8 mouse cellular contexts compared by ENCODE assay signal in genomic region chr7:98656531-98657221, GRCm38 (mm10). TPM values are rescaled to one million over a fixed set of nuclear protein-coding genes. Genes with fewer than 3 reads are reported as not detected.
DNase-seq lines count a peak whose midpoint lies in the region; ATAC-seq and TF ChIP-seq lines count a peak whose summit lies in the region.

Gene Emsy (minus strand): TSS chr7:98656783.

- peak; percentile 93 for ATAC-seq in erythroid progenitor cell, adult 5-6 weeks (replicated peaks; ENCODE audit: low FRiP score, poor library complexity, severe bottlenecking)
- peak; percentile 94 for ATAC-seq in heart, embryonic 12.5 days (ENCODE audit: insufficient number of reproducible peaks, low FRiP score)
- peak; percentile 95 for ATAC-seq in kidney, postnatal 0 days (replicated peaks; ENCODE audit: low FRiP score, low read depth)
- ATAC-seq in liver, embryonic 11.5 days (replicated peaks; ENCODE audit: low FRiP score) = peak; percentile 91
- peak; percentile 96 for ATAC-seq in stomach, embryonic 14.5 days (ENCODE audit: insufficient number of reproducible peaks, insufficient read depth, low FRiP score, low read depth)

- peak within 1 kb of the TSS; percentile 96 for H3K4me3 ChIP-seq in heart, embryonic 12.5 days
- H3K4me3 ChIP-seq in kidney, postnatal 0 days (replicated peaks; ENCODE audit: low read depth, low read length) = peak within 1 kb of the TSS; percentile 96
- peak within 1 kb of the TSS; percentile 99 for H3K4me3 ChIP-seq in liver, embryonic 11.5 days (ENCODE audit: low read depth, low read length)
- peak within 1 kb of the TSS; percentile 79 for H3K4me3 ChIP-seq in stomach, embryonic 14.5 days (ENCODE audit: low read depth, low read length)

- H3K4me2 ChIP-seq in heart, embryonic 12.5 days = peak within 1 kb of the TSS; percentile 74
- peak within 1 kb of the TSS; percentile 81 for H3K4me2 ChIP-seq in kidney, postnatal 0 days (ENCODE audit: low read length)
- H3K4me2 ChIP-seq in liver, embryonic 11.5 days = peak within 1 kb of the TSS; percentile 73
- H3K4me2 ChIP-seq in stomach, embryonic 14.5 days (replicated peaks; ENCODE audit: low read depth, low read length) = peak within 1 kb of the TSS; percentile 82

- WGBS in heart, embryonic 12.5 days = under 1% methylated on average over 42 of the region's 42 CpGs
- under 1% methylated on average over 42 of the region's 42 CpGs for WGBS in kidney, postnatal 0 days
- under 1% methylated on average over 42 of the region's 42 CpGs for WGBS in liver, embryonic 11.5 days
- under 1% methylated on average over 42 of the region's 42 CpGs for WGBS in stomach, embryonic 14.5 days

- peak within 1 kb of the TSS; percentile 98 for H3K27ac ChIP-seq in heart, embryonic 12.5 days (ENCODE audit: poor library complexity, severe bottlenecking)
- peak within 1 kb of the TSS; percentile 95 for H3K27ac ChIP-seq in kidney, postnatal 0 days
- peak within 1 kb of the TSS; percentile 91 for H3K27ac ChIP-seq in liver, embryonic 11.5 days (ENCODE audit: low read depth, low read length)
- H3K27ac ChIP-seq in stomach, embryonic 14.5 days (ENCODE audit: low read length) = peak within 1 kb of the TSS; percentile 93

- H3K9ac ChIP-seq in heart, embryonic 12.5 days = peak within 1 kb of the TSS; percentile 96
- peak within 1 kb of the TSS; percentile 90 for H3K9ac ChIP-seq in kidney, postnatal 0 days (ENCODE audit: low read depth, low read length)
- H3K9ac ChIP-seq in liver, embryonic 11.5 days (ENCODE audit: low read depth, low read length) = peak within 1 kb of the TSS; percentile 89
- peak within 1 kb of the TSS; percentile 72 for H3K9ac ChIP-seq in stomach, embryonic 14.5 days (replicated peaks; ENCODE audit: low read depth, low read length)

- DNase-seq in CD4-positive helper T cell, adult 2 months (ENCODE audit: low read depth, low spot score) = peak; percentile 97
- peak; percentile 99 for DNase-seq in brain, embryonic 18.5 days (ENCODE audit: low read depth, low spot score)
- peak; percentile 100 for DNase-seq in kidney, postnatal 0 days (ENCODE audit: low spot score)
- peak; percentile 93 for DNase-seq in liver, embryonic 11.5 days (ENCODE audit: low spot score)
- peak; percentile 96 for DNase-seq in naive thymus-derived CD4-positive, alpha-beta T cell, adult 2 months (ENCODE audit: low read depth)

- H3K4me1 ChIP-seq in heart, embryonic 12.5 days (replicated peaks) = peaks cover 7% of the 10 kb centered on the region
- H3K4me1 ChIP-seq in kidney, postnatal 0 days (replicated peaks; ENCODE audit: insufficient read depth, low read length) = peaks cover 5% of the 10 kb centered on the region
- H3K4me1 ChIP-seq in liver, embryonic 11.5 days (replicated peaks; ENCODE audit: control insufficient read depth, insufficient read depth, low read length) = peaks cover 8% of the 10 kb centered on the region
- peaks cover 20% of the 10 kb centered on the region for H3K4me1 ChIP-seq in stomach, embryonic 14.5 days (ENCODE audit: control insufficient read depth, insufficient read depth, low read length)

- 0 out of 2 replicates have a peak, but pooled peaks have one; percentile 3 for TF ChIP-seq CTCF in kidney, postnatal 0 days (IDR thresholded peaks at IDR 0.05; ENCODE audit: low read depth)

- H3K36me3 ChIP-seq in heart, embryonic 12.5 days = peaks cover 18% of the 10 kb centered on the region
- H3K36me3 ChIP-seq in kidney, postnatal 0 days (ENCODE audit: insufficient read depth, low read length) = peaks cover 8% of the 10 kb centered on the region; the same call in 1 of the 2 replicates
- peaks cover 6% of the 10 kb centered on the region; the same call in 1 of the 2 replicates for H3K36me3 ChIP-seq in liver, embryonic 11.5 days (ENCODE audit: control insufficient read depth, insufficient read depth, low read length)
- H3K36me3 ChIP-seq in stomach, embryonic 14.5 days (ENCODE audit: control insufficient read depth, insufficient read depth, low read length) = 0 out of 2 replicates have a peak, but pooled peaks cover 6% of the 10 kb centered on the region

- no peaks in the 10 kb centered on the region for H3K27me3 ChIP-seq in heart, embryonic 12.5 days (replicated peaks)
- H3K27me3 ChIP-seq in kidney, postnatal 0 days (ENCODE audit: insufficient read depth, low read length) = no peaks in the 10 kb centered on the region
- no peaks in the 10 kb centered on the region for H3K27me3 ChIP-seq in liver, embryonic 11.5 days (replicated peaks; ENCODE audit: control insufficient read depth, insufficient read depth, low read length)
- H3K27me3 ChIP-seq in stomach, embryonic 14.5 days (ENCODE audit: control insufficient read depth, insufficient read depth, low read length) = no peaks in the 10 kb centered on the region

- no peaks in the 10 kb centered on the region for H3K9me3 ChIP-seq in heart, embryonic 12.5 days (replicated peaks)
- H3K9me3 ChIP-seq in kidney, postnatal 0 days (replicated peaks; ENCODE audit: low read length) = no peaks in the 10 kb centered on the region
- no peaks in the 10 kb centered on the region for H3K9me3 ChIP-seq in liver, embryonic 11.5 days (ENCODE audit: control insufficient read depth, low read length)
- no peaks in the 10 kb centered on the region for H3K9me3 ChIP-seq in stomach, embryonic 14.5 days (ENCODE audit: control insufficient read depth, low read depth, low read length)

RNA-seq across cellular contexts. Expression of gene Emsy, which starts in this region (rescaled TPM):
- 157 and 167 TPM in 2 replicates for total RNA-seq in erythroid progenitor cell, adult 5-6 weeks (2015; ENCODE audit: low replicate concordance)
- 77.0 and 106 TPM in 2 replicates for total RNA-seq in erythroid progenitor cell, adult 5-6 weeks (2017; ENCODE audit: low replicate concordance)
- polyA plus RNA-seq in heart, embryonic 12.5 days (2016; fragmentation: Nextera tagmentation; extraction: Ambion mirVana) = 28.2 and 34.1 TPM in 2 replicates
- 14.1 and 17.3 TPM in 2 replicates for polyA plus RNA-seq in kidney, postnatal 0 days (2015; fragmentation: Nextera tagmentation; extraction: Ambion mirVana)
- 26.2 and 27.8 TPM in 2 replicates for polyA plus RNA-seq in liver, embryonic 11.5 days (2014; fragmentation: Nextera tagmentation; extraction: Ambion mirVana)
- polyA plus RNA-seq in stomach, embryonic 14.5 days (2014; fragmentation: Nextera tagmentation; extraction: Ambion mirVana) = 42.4 and 46.0 TPM in 2 replicates

Comparison
In these comparisons a context has a peak if more than half of its experiments do, and no peak if none do; other contexts are left out.
1. Peak in every context shown above with its lines: DNase-seq, ATAC-seq, H3K4me3 ChIP-seq and H3K27ac ChIP-seq.